In genomic region chr1:110012153-110012552, GRCm38 (mm10) we compare ENCODE assay signal across 34 mouse cellular contexts. TPM values are rescaled to one million over a fixed set of nuclear protein-coding genes. Genes with fewer than 3 reads are reported as not detected.
DNase-seq lines count a peak whose midpoint lies in the region; ATAC-seq and TF ChIP-seq lines count a peak whose summit lies in the region.
"Had no signal": no experiment of that assay in that cellular context is flagged by ENCODE, and none has a peak within 500 bp of the region (broad histone marks: within the 10 kb centered on the region; RNA-seq: fewer than 3 reads in every experiment).

No protein-coding gene starts in this region.

- H3K27me3 ChIP-seq in hindbrain, postnatal 0 days (ENCODE audit: insufficient read depth, low read length): no peaks in the 10 kb centered on the region
- H3K27me3 ChIP-seq in hindbrain, embryonic 16.5 days (replicated peaks; ENCODE audit: control insufficient read depth, insufficient read depth, low read length): no peaks in the 10 kb centered on the region
- no peaks in the 10 kb centered on the region for H3K27me3 ChIP-seq in kidney, embryonic 16.5 days (ENCODE audit: insufficient read depth, low read length)
- H3K27me3 ChIP-seq: embryonic facial prominence, embryonic 13.5 days; forebrain, embryonic 12.5 days; forebrain, embryonic 15.5 days; heart, embryonic 13.5 days; hindbrain, embryonic 12.5 days; hindbrain, embryonic 15.5 days had no signal

- 74% methylated on average over 1 of the region's 1 CpGs for WGBS in hindbrain, postnatal 0 days
- WGBS in hindbrain, embryonic 16.5 days: 81% methylated on average over 1 of the region's 1 CpGs
- WGBS in kidney, embryonic 16.5 days: 92% methylated on average over 1 of the region's 1 CpGs

- no peak overlapping the region for H3K9ac ChIP-seq in hindbrain, postnatal 0 days (replicated peaks; ENCODE audit: low read length)
- H3K9ac ChIP-seq in hindbrain, embryonic 16.5 days (ENCODE audit: low read depth, low read length): no peak overlapping the region
- H3K9ac ChIP-seq in kidney, embryonic 16.5 days (replicated peaks; ENCODE audit: low read length): no peak overlapping the region
- H3K9ac ChIP-seq: embryonic facial prominence, embryonic 13.5 days; forebrain, embryonic 12.5 days; forebrain, embryonic 15.5 days; heart, embryonic 13.5 days; hindbrain, embryonic 12.5 days; hindbrain, embryonic 15.5 days had no signal

- no peak for TF ChIP-seq CTCF in hindbrain, postnatal 0 days (IDR thresholded peaks at IDR 0.05; ENCODE audit: low read depth)

- ATAC-seq in hindbrain, postnatal 0 days: no peak
- ATAC-seq in hindbrain, embryonic 16.5 days: no peak
- ATAC-seq in kidney, embryonic 16.5 days (ENCODE audit: low FRiP score, low TSS enrichment): no peak
- ATAC-seq: activated CD4-positive, CD25-positive, alpha-beta regulatory T cell, adult 4 months; CD4-positive, CD25-positive, alpha-beta regulatory T cell, adult 4 months; forebrain, embryonic 15.5 days; inflammation-experienced regulatory T-cells, adult 6 months; intestine, embryonic 16.5 days had no signal

- H3K36me3 ChIP-seq in hindbrain, postnatal 0 days (ENCODE audit: insufficient read depth, low read length): no peaks in the 10 kb centered on the region
- no peaks in the 10 kb centered on the region for H3K36me3 ChIP-seq in hindbrain, embryonic 16.5 days (ENCODE audit: control insufficient read depth, insufficient read depth, low read length)
- no peaks in the 10 kb centered on the region for H3K36me3 ChIP-seq in kidney, embryonic 16.5 days (ENCODE audit: insufficient read depth, low read length)
- H3K36me3 ChIP-seq: embryonic facial prominence, embryonic 10.5 days; embryonic facial prominence, embryonic 13.5 days; forebrain, embryonic 12.5 days; forebrain, embryonic 15.5 days; heart, embryonic 10.5 days; heart, embryonic 13.5 days; hindbrain, embryonic 12.5 days; hindbrain, embryonic 15.5 days had no signal

- H3K4me3 ChIP-seq in hindbrain, postnatal 0 days (ENCODE audit: low read length): no peak overlapping the region
- H3K4me3 ChIP-seq in hindbrain, embryonic 16.5 days (ENCODE audit: low read length): no peak overlapping the region
- H3K4me3 ChIP-seq in kidney, embryonic 16.5 days (ENCODE audit: low read length): no peak overlapping the region
- H3K4me3 ChIP-seq: embryonic facial prominence, embryonic 10.5 days; embryonic facial prominence, embryonic 13.5 days; erythroblast, embryonic 14.5 days; forebrain, embryonic 12.5 days; forebrain, embryonic 15.5 days; heart, adult 2 months; heart, embryonic 10.5 days; heart, embryonic 13.5 days; hindbrain, embryonic 12.5 days; hindbrain, embryonic 15.5 days had no signal

- no peak overlapping the region for H3K4me2 ChIP-seq in hindbrain, postnatal 0 days (ENCODE audit: low read depth, low read length)
- no peak overlapping the region for H3K4me2 ChIP-seq in hindbrain, embryonic 16.5 days (ENCODE audit: low read length)
- no peak overlapping the region for H3K4me2 ChIP-seq in kidney, embryonic 16.5 days (replicated peaks; ENCODE audit: low read depth, low read length)
- H3K4me2 ChIP-seq: embryonic facial prominence, embryonic 13.5 days; forebrain, embryonic 12.5 days; forebrain, embryonic 15.5 days; heart, embryonic 13.5 days; hindbrain, embryonic 12.5 days; hindbrain, embryonic 15.5 days had no signal

- no peaks in the 10 kb centered on the region for H3K9me3 ChIP-seq in hindbrain, postnatal 0 days (ENCODE audit: low read length)
- no peaks in the 10 kb centered on the region for H3K9me3 ChIP-seq in hindbrain, embryonic 16.5 days (ENCODE audit: control insufficient read depth, low read length)
- H3K9me3 ChIP-seq in kidney, embryonic 16.5 days (ENCODE audit: low read length): no peaks in the 10 kb centered on the region
- H3K9me3 ChIP-seq: embryonic facial prominence, embryonic 10.5 days; embryonic facial prominence, embryonic 13.5 days; forebrain, embryonic 12.5 days; forebrain, embryonic 15.5 days; heart, embryonic 10.5 days; heart, embryonic 13.5 days; hindbrain, embryonic 12.5 days; hindbrain, embryonic 15.5 days had no signal

- H3K4me1 ChIP-seq in hindbrain, postnatal 0 days (ENCODE audit: insufficient read depth, low read length): no peaks in the 10 kb centered on the region
- H3K4me1 ChIP-seq in hindbrain, embryonic 16.5 days (ENCODE audit: control insufficient read depth, insufficient read depth, low read depth, low read length): no peaks in the 10 kb centered on the region
- H3K4me1 ChIP-seq in kidney, embryonic 16.5 days (ENCODE audit: insufficient read depth, low read length): no peaks in the 10 kb centered on the region
- H3K4me1 ChIP-seq: embryonic facial prominence, embryonic 10.5 days; embryonic facial prominence, embryonic 13.5 days; forebrain, embryonic 12.5 days; forebrain, embryonic 15.5 days; heart, embryonic 10.5 days; heart, embryonic 13.5 days; hindbrain, embryonic 12.5 days; hindbrain, embryonic 15.5 days had no signal

- peak; percentile 13 for DNase-seq in hindbrain, postnatal 0 days (ENCODE audit: low spot score)
- peak; percentile 28 for DNase-seq in cerebellum, adult 8-10 months
- DNase-seq in cerebellum, postnatal 10 days: peak; percentile 46 to 56
- DNase-seq in spleen, postnatal 10 days (ENCODE audit: low spot score in 2 of 2): no peak
- no peak for DNase-seq in Muller cell, postnatal 12 days (ENCODE audit: inconsistent ontology term)
- DNase-seq: adrenal gland, adult 8-10 months; adrenal gland, postnatal 25 days; embryo, embryonic 11 days; gastrocnemius, postnatal 10 days; gastrocnemius, postnatal 36 days; heart, adult 2 months; heart, postnatal 14 days; kidney, adult 18-20 months; kidney, adult 9 months had no signal

- H3K27ac ChIP-seq in hindbrain, postnatal 0 days: no peak overlapping the region
- H3K27ac ChIP-seq in hindbrain, embryonic 16.5 days (ENCODE audit: low read depth, low read length): no peak overlapping the region
- no peak overlapping the region for H3K27ac ChIP-seq in kidney, embryonic 16.5 days (ENCODE audit: low read length)
- H3K27ac ChIP-seq: embryonic facial prominence, embryonic 10.5 days; embryonic facial prominence, embryonic 13.5 days; forebrain, embryonic 12.5 days; forebrain, embryonic 15.5 days; heart, adult 2 months; heart, embryonic 10.5 days; heart, embryonic 13.5 days; hindbrain, embryonic 12.5 days; hindbrain, embryonic 15.5 days had no signal

RNA-seq across cellular contexts. Expression of gene Cdh7, which starts 29.9 kb away (rescaled TPM):
- 36.1 and 47.6 TPM in 2 replicates for total RNA-seq in hindbrain, postnatal 0 days (2014; rRNA removed)
- polyA plus RNA-seq in hindbrain, postnatal 0 days (2015; fragmentation: Nextera tagmentation; extraction: Ambion mirVana): 18.3 and 19.9 TPM in 2 replicates
- 24.9 and 25.4 TPM in 2 replicates for polyA plus RNA-seq in hindbrain, embryonic 16.5 days (2015; fragmentation: Nextera tagmentation; extraction: Ambion mirVana)
- 0.10 and 0.19 TPM in 2 replicates for polyA plus RNA-seq in kidney, embryonic 16.5 days (2015; fragmentation: Nextera tagmentation; extraction: Ambion mirVana)
- total RNA-seq: adrenal gland, postnatal 25 days; gastrocnemius, postnatal 36 days; granulocyte monocyte progenitor cell, adult 5-6 weeks; heart, adult 2 months; heart, postnatal 14 days; hematopoietic stem cell, adult 5-6 weeks; MEL had no signal
- polyA plus RNA-seq: activated CD4-positive, CD25-positive, alpha-beta regulatory T cell, adult 4 months; C2C12; erythroblast, embryonic 14.5 days; heart, adult 2 months; heart, embryonic 16.5 days had no signal

Comparison
In these comparisons a context has a peak if more than half of its experiments do, and no peak if none do; other contexts are left out.
1. DNase-seq: peak in hindbrain, postnatal 0 days (single experiment), cerebellum, adult 8-10 months (single experiment) and cerebellum, postnatal 10 days (2 of 2); none in spleen, postnatal 10 days (0 of 2) and Muller cell, postnatal 12 days (single experiment).
2. RNA of gene Cdh7, which starts 29.9 kb away (polyA plus RNA-seq): 24.9 to 25.4 TPM in hindbrain, embryonic 16.5 days and 18.3 to 19.9 TPM in hindbrain, postnatal 0 days; 0.10 to 0.19 TPM in kidney, embryonic 16.5 days; every median in the first group is over 10 times any median in the second.